Mouse (Mus musculus) hindbrain, embryonic 15.5 days (tissue): Measurements from ENCODE around the gene Ripor2. TPM values are rescaled to one million over a fixed set of nuclear protein-coding genes. Genes with fewer than 3 reads are reported as not detected.

Experiments used
- ATAC-seq: fragments of 200-750 bp; cut with Nextera tagmentation; 2 replicates; pipeline ENCODE4 v1.8.0; 2017; ENCODE audit warnings: low read depth, moderate number of reproducible peaks, moderate TSS enrichment; ENCODE audit not compliant: low FRiP score
- H3K27ac ChIP-seq: fragments of 300-500 bp; sonication (generic); replicated peaks from 2 replicates; pipeline ENCODE4 v1.5.1; 2015; ENCODE audit warnings: mild to moderate bottlenecking, inconsistent platforms
- H3K27me3 ChIP-seq: fragments of 300-500 bp; sonication (generic); 2 replicates; pipeline ENCODE4 v1.6.1; 2015; ENCODE audit warnings: control low read depth, inconsistent platforms
- H3K36me3 ChIP-seq: fragments of 300-500 bp; sonication (generic); 2 replicates; pipeline ENCODE4 v1.6.1; 2015; ENCODE audit warnings: control low read depth, inconsistent platforms
- H3K4me1 ChIP-seq: fragments of 300-500 bp; sonication (generic); replicated peaks from 2 replicates; pipeline ENCODE4 v1.6.1; 2015; ENCODE audit warnings: control low read depth, inconsistent platforms
- H3K4me2 ChIP-seq: fragments of 300-500 bp; sonication (generic); 2 replicates; pipeline ENCODE4 v1.6.1; 2015; ENCODE audit warnings: moderate library complexity, mild to moderate bottlenecking, inconsistent platforms
- H3K4me3 ChIP-seq: fragments of 300-500 bp; sonication (generic); 2 replicates; pipeline ENCODE4 v1.5.1; 2015; ENCODE audit warnings: mild to moderate bottlenecking, inconsistent platforms
- H3K9ac ChIP-seq: fragments of 300-500 bp; sonication (generic); 2 replicates; pipeline ENCODE4 v1.6.1; 2015; ENCODE audit warnings: inconsistent platforms
- H3K9me3 ChIP-seq: fragments of 300-500 bp; sonication (generic); 2 replicates; pipeline ENCODE4 v1.6.1; 2016; ENCODE audit warnings: control low read depth, inconsistent platforms
- WGBS: fragments of 180-500 bp; shearing (Covaris S2); methylation state at CpG from one replicate; pipeline ENCODE4 v1.1.7; 2015; 5-methylcytosine and 5-hydroxymethylcytosine counted together
- polyA plus RNA-seq: library from polyadenylated mRNA; unstranded; fragments of >200 nt; fragmentation: Nextera tagmentation; extraction: Ambion mirVana; gene quantifications from 2 replicates; pipeline ENCODE4 v1.2.1, GENCODE M21; 2015

Ripor2 gene
- polyA plus RNA-seq, 1 experiment from 2014 or later = 26.0 TPM

DNA sequence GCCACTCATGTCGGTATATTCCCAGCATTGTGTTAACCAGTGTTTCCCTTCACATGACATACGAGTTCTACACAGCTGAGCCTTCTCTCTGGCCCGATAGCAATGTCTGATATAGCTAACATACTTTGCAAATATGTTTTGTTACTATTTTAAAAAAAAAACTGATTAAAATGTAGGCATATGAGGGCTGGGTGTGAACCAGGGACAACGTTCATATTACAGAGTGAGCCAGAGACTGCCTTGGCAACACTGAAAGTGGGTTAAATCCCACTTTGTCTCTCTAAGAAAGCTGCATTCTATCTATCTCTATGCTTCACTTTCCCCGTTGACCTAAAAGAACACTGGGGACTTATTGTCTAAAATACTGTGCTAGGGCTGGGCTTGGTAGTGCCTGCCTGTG, 147.1 kb downstream of the Ripor2 start:
- WGBS = 93% methylated on average over 5 of the region's 5 CpGs
- H3K36me3 ChIP-seq = peaks cover 15% of the 10 kb centered on the region
- no peak overlapping the region for H3K9ac ChIP-seq
- H3K4me2 ChIP-seq = no peak overlapping the region
- H3K9me3 ChIP-seq = no peaks in the 10 kb centered on the region
- no peak for ATAC-seq
- H3K4me3 ChIP-seq = no peak overlapping the region
- H3K27ac ChIP-seq = no peak overlapping the region
- H3K27me3 ChIP-seq = no peaks in the 10 kb centered on the region
- no peaks in the 10 kb centered on the region for H3K4me1 ChIP-seq

DNA sequence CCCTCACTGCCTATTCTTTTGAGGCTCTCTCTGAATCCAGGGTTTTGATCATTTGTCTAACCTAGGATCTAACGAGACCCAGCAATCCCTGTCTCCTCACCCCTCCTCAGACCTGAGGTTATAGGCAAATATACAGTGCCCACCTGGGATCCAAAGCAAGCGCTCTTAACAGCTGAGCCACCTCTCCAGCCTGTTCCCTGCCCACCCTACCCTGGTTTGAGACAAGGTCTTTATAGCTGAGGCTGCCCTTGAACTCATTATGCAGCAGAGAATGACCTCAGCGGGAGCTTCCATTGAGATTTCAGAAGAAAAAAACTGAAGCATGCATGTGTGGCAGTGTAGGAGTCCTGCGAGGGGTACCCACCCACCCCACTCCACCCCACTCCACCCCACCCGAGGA, 152.5 kb downstream of the Ripor2 start:
- 0 out of 2 replicates have a peak, but pooled peaks cover 5% of the 10 kb centered on the region for H3K36me3 ChIP-seq
- H3K27me3 ChIP-seq = no peaks in the 10 kb centered on the region
- H3K27ac ChIP-seq = no peak overlapping the region
- H3K9me3 ChIP-seq = no peaks in the 10 kb centered on the region
- WGBS = 78% methylated on average over 5 of the region's 5 CpGs
- ATAC-seq = no peak
- H3K4me2 ChIP-seq = no peak overlapping the region
- no peak overlapping the region for H3K9ac ChIP-seq
- H3K4me3 ChIP-seq = no peak overlapping the region
- no peaks in the 10 kb centered on the region for H3K4me1 ChIP-seq

DNA sequence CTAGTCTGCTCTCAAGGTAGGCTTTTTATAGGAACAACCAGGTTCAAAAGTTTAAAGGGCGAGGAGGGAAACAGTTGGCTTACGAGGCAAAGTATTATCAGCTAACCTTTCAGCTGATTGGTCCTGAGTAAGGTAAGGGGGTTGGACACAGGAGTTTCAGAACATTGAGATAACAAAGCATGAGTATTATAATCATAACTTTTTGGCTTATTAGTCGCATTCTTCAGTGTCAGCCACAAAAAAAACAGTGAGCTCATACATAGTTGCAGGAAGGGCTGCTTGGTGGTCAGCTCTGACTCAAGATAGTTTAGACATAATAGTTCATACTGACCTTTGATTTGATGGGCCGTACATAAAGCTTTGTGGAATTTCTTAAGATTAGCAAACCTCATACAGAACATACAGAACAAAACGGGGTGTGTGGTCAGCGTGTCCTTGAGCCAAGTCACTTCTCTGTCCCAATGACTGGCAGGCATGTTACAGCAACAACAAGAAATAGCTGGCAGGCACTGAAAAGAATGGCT, 153.7 kb downstream of the Ripor2 start:
- H3K9me3 ChIP-seq = no peaks in the 10 kb centered on the region
- 84% methylated on average over 6 of the region's 6 CpGs for WGBS
- ATAC-seq = no peak

DNA sequence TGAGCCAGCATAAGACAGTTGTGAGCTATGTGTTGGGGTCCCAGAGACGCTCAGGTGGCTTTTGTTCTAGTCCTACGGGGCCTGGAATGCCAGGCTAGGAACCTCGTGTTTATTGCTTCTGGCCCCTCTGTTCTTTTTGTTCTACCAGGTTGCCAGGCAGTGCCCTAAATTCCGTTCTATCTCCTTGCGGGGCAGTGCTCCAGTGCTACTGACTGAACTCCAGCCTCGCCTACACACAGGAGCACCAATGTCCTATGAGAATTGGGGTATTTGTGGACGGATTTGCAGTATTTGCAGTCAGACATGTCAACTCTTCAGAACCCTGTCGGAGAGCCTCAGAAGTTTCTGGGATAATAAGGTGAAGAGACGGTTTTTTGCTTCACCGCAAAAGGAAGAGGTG, 159.0 kb downstream of the Ripor2 start, which contains the start of gene Armh2:
Gene Armh2, plus strand, starts transcription at position 205 of the 400 bp plus-strand sequence.
- Histone ChIP-seq H3K27ac (no peak within 1 kb of the TSS), H3K4me1 (no peaks in the 10 kb centered on the region), H3K9ac (no peak within 1 kb of the TSS), H3K4me2 (no peak within 1 kb of the TSS), H3K27me3 (no peaks in the 10 kb centered on the region), H3K4me3 (no peak within 1 kb of the TSS), H3K36me3 (no peaks in the 10 kb centered on the region), H3K9me3 (no peaks in the 10 kb centered on the region)
- 90% methylated on average over 10 of the region's 10 CpGs for WGBS
- no peak for ATAC-seq

More for the DNA sequence above, 153.7 kb downstream of the Ripor2 start:
- Histone ChIP-seq H3K4me2 (no peak overlapping the region), H3K36me3 (0 out of 2 replicates have a peak, but pooled peaks cover 5% of the 10 kb centered on the region), H3K4me3 (no peak overlapping the region), H3K4me1 (no peaks in the 10 kb centered on the region), H3K9ac (no peak overlapping the region), H3K27ac (no peak overlapping the region), H3K27me3 (no peaks in the 10 kb centered on the region)

DNA sequence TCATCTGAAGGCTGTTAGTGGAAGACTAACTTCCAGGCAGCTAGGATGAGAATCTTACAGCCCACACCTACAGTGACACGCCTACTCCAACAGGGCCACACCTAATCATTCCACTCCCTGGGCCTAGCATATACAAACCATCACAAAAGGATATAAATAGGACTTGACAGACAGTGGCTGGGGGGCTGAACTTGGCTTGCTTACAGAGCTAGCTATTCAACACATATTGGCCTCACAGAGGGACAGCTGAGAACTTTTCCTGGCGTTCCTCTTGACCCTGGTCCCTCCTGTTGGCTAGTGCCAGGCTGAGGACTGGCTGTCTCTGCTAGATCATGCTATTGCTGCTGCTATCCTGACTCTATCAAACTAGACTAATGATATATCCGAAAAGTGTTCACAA, 165.8 kb downstream of the Ripor2 start:
- H3K36me3 ChIP-seq = no peaks in the 10 kb centered on the region
- 85% methylated on average over 3 of the region's 3 CpGs for WGBS
- H3K27ac ChIP-seq = no peak overlapping the region
- no peak for ATAC-seq
- H3K9ac ChIP-seq = no peak overlapping the region
- no peaks in the 10 kb centered on the region for H3K4me1 ChIP-seq
- no peaks in the 10 kb centered on the region for H3K27me3 ChIP-seq
- no peaks in the 10 kb centered on the region for H3K9me3 ChIP-seq
- H3K4me2 ChIP-seq = no peak overlapping the region
- no peak overlapping the region for H3K4me3 ChIP-seq

DNA sequence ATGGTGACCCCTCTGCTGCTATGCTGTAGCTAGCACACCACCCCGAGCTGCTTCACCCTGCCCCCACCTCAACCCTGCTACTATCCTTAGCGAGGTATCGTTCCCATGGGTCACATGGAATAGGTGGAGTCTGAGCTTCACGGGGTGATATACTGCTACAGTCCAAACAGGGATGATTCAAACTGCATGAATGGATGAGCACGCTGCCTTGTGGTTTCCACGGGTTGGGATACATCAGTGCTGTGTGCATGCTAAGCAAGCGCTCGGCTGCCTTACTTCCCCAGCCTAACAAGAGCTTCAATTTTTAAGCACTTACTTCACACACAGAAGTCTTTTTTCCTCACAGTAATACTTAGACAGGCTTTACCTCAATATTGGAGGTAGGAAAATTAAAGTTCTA, 168.8 kb downstream of the Ripor2 start:
- ATAC-seq = no peak
- no peak overlapping the region for H3K27ac ChIP-seq
- H3K9ac ChIP-seq = no peak overlapping the region
- H3K4me1 ChIP-seq = no peaks in the 10 kb centered on the region
- H3K27me3 ChIP-seq = no peaks in the 10 kb centered on the region
- no peaks in the 10 kb centered on the region for H3K36me3 ChIP-seq
- H3K9me3 ChIP-seq = no peaks in the 10 kb centered on the region
- H3K4me3 ChIP-seq = no peak overlapping the region
- H3K4me2 ChIP-seq = no peak overlapping the region
- 90% methylated on average over 8 of the region's 8 CpGs for WGBS

DNA sequence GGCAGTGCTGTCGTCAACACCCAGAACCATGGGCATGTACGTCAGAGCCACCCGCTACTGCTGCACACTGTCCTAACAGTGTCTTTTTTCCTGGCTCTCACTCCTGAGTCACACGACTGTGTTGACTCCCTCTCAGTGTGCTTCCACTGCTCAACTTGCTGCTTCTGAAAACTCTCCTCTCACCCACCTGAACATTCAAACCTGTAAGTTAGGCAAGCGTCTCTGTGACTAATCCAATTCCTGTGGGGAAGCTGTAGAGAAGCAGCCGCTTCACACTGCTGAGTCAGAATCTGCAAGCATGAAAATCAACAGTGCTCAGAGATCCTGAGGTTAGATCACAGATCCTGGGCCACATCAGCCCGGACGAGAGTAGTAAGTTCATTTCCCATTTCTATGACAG, 169.4 kb downstream of the Ripor2 start:
- Histone ChIP-seq H3K27ac (no peak overlapping the region), H3K4me1 (no peaks in the 10 kb centered on the region), H3K4me2 (no peak overlapping the region), H3K27me3 (no peaks in the 10 kb centered on the region), H3K9me3 (no peaks in the 10 kb centered on the region), H3K36me3 (no peaks in the 10 kb centered on the region), H3K4me3 (no peak overlapping the region), H3K9ac (no peak overlapping the region)
- 92% methylated on average over 8 of the region's 8 CpGs for WGBS
- ATAC-seq = no peak

DNA sequence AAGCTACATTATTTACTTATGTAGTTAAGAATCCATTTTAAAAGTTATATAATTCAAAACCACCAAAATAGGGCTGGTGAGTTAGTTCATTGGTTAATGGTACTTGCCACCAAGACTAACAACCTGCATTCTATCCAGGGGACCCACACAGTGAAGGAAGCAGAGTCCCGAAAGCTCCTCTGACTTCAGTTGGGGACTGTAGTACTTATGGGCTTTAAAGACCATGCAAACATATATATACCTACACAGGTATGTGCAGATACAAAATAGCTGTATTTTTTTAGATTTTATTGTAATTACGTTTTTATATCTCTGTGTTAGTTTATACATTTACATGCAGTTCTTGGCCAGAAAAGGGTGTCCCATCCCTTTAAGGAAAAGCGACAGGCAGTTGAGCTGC, 174.8 kb downstream of the Ripor2 start:
- peaks cover 5% of the 10 kb centered on the region; the same call in 1 of the 2 replicates for H3K4me1 ChIP-seq
- no peak for ATAC-seq
- no peaks in the 10 kb centered on the region for H3K36me3 ChIP-seq
- H3K9ac ChIP-seq = no peak overlapping the region
- no peak overlapping the region for H3K4me3 ChIP-seq
- no peaks in the 10 kb centered on the region for H3K9me3 ChIP-seq
- no peak overlapping the region for H3K4me2 ChIP-seq
- H3K27ac ChIP-seq = no peak overlapping the region
- WGBS = 96% methylated on average over 3 of the region's 3 CpGs
- no peaks in the 10 kb centered on the region for H3K27me3 ChIP-seq

DNA sequence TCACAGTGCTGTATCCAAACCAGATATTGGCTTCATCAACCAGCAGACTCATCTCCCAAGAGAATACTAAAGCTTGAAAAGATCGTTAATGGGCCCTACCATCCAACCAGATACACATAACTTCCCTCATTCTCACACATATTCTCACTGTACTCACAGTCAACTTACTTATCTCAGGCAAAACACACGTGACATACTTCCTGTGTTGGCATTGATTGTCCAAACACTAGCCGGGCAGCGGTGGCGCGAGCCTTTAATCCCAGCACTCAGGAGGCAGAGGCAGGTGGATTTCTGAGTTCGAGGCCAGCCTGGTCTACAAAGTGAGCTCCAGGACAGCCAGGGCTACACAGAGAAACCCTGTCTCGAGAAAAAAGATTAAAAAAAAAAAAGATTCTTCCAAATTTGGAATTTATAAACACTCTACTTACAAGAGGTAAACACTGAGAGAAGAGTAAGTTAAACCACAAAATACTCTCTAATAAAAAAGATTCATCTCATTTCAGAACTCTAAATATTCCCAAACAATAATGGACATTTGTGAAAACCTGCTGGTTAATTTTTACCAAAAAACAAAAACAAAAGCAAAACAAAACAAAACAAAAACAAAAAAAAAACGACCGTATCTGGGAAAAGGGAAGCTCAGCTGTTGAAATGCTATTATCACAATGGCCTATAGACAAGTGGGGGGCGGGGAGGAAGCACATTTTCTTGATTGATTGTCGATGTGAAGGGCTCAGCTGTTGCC, 176.0 kb downstream of the Ripor2 start:
- Histone ChIP-seq H3K27ac (no peak overlapping the region), H3K4me1 (peaks cover 5% of the 10 kb centered on the region; the same call in 1 of the 2 replicates), H3K9me3 (no peaks in the 10 kb centered on the region), H3K27me3 (no peaks in the 10 kb centered on the region), H3K36me3 (no peaks in the 10 kb centered on the region), H3K4me2 (no peak overlapping the region), H3K4me3 (no peak overlapping the region), H3K9ac (no peak overlapping the region)
- 79% methylated on average over 12 of the region's 12 CpGs for WGBS
- no peak for ATAC-seq

DNA sequence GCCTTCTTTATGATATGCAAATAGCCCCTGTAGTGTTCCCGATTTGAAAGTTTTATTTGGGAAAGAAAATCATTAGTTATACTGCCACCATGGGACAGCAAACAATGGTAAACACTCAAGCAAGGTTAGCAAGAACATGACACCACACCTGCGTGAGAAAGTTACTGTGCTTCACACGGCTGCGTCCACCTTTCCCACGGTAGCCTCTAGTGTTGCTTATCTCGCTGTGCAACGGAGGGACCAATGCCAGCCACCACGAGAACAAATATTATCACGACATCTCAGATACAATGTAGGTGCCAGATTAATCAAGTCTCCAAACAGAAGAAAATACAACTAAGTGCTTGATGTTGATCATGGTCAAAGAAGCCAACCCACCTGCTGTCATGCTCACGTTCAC, 177.5 kb downstream of the Ripor2 start:
- H3K9ac ChIP-seq = no peak overlapping the region
- no peaks in the 10 kb centered on the region for H3K9me3 ChIP-seq
- no peak overlapping the region for H3K4me3 ChIP-seq
- no peaks in the 10 kb centered on the region for H3K27me3 ChIP-seq
- no peaks in the 10 kb centered on the region for H3K36me3 ChIP-seq
- H3K4me2 ChIP-seq = no peak overlapping the region
- H3K4me1 ChIP-seq = peaks cover 5% of the 10 kb centered on the region; the same call in 1 of the 2 replicates
- WGBS = 92% methylated on average over 10 of the region's 10 CpGs
- H3K27ac ChIP-seq = no peak overlapping the region
- no peak for ATAC-seq

DNA sequence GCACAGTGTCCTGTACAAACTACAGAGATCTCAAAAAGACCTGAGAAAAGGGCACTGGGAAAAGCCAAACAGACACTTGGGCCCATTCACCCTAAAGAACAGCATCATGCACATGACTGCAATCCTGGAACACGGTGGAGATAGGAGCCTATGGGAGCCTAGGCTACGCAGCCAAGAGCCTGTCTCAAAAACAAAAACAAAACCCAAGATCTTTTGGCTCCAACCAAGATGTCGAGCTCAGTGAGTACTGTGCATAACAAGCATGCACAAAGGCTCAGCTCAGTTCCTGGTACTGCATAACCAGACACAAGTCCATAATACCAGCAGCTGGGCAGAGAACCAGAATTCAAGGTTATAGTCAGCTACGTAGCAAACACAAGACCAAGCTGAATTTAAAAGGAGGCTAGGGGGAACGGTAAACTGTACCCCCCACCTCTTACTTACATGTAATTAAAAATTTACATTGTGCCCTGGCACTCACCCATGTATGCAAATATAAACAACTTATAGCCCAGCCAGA, 178.4 kb downstream of the Ripor2 start:
- WGBS = 61% methylated on average over 5 of the region's 5 CpGs
- H3K9ac ChIP-seq = no peak overlapping the region
- H3K27me3 ChIP-seq = no peaks in the 10 kb centered on the region
- peak overlapping the region; percentile 69 for H3K4me2 ChIP-seq
- no peak for ATAC-seq
- H3K27ac ChIP-seq = no peak overlapping the region
- no peaks in the 10 kb centered on the region for H3K9me3 ChIP-seq
- peaks cover 5% of the 10 kb centered on the region; the same call in 1 of the 2 replicates for H3K4me1 ChIP-seq
- H3K4me3 ChIP-seq = peak overlapping the region; percentile 64
- H3K36me3 ChIP-seq = no peaks in the 10 kb centered on the region

DNA sequence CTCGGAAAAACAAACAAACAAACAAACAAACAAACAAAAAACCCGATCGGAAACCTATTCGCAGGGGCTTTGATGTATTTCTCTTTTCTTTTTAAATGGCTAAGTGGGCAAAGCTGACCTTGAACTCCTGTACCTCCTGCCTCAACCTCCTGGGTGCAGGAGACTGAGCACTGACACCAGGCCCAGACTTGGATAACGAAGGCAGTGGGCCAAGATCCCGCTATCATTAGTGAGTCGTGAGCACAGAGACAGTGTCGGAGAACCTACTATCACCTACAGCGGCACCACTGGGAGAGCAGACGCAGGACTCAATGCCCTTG, 179.1 kb downstream of the Ripor2 start:
- peak overlapping the region; percentile 64 for H3K4me3 ChIP-seq
- H3K4me2 ChIP-seq = peak overlapping the region; percentile 69
- no peak overlapping the region for H3K27ac ChIP-seq
- H3K36me3 ChIP-seq = no peaks in the 10 kb centered on the region
- peak overlapping the region; percentile 37 for H3K9ac ChIP-seq
- no peaks in the 10 kb centered on the region for H3K9me3 ChIP-seq
- no peak for ATAC-seq
- H3K4me1 ChIP-seq = peaks cover 5% of the 10 kb centered on the region; the same call in 1 of the 2 replicates
- H3K27me3 ChIP-seq = no peaks in the 10 kb centered on the region
- 5% methylated on average over 10 of the region's 10 CpGs for WGBS
